Mouse (Mus musculus) kidney, postnatal 0 days (tissue): ENCODE measurements around the gene Fnbp1. TPM values are rescaled to one million over a fixed set of nuclear protein-coding genes. Genes with fewer than 3 reads are reported as not detected.
A peak's percentile ranks its signal among the peaks of the same experiment; 100 is the strongest.

Experiments
- ATAC-seq: fragments of 200-750 bp; cut with Nextera tagmentation; replicated peaks from 2 replicates; pipeline ENCODE4 v1.8.0; 2017; ENCODE audit warnings: low read depth, moderate number of reproducible peaks, moderate TSS enrichment, moderate library complexity; ENCODE audit not compliant: low FRiP score
- DNase-seq: peaks from one replicate; pipeline ENCODE4 v3.0.0-alpha.2; 2016; ENCODE audit warnings: low spot score
- H3K27ac ChIP-seq: fragments of 300-500 bp; sonication (generic); 2 replicates; pipeline ENCODE4 v1.5.1; 2014; ENCODE audit warnings: mild to moderate bottlenecking
- H3K27me3 ChIP-seq: fragments of 300-500 bp; sonication (generic); 2 replicates; pipeline ENCODE4 v1.6.1; 2014; ENCODE audit warnings: low read length, mixed read lengths; ENCODE audit not compliant: insufficient read depth
- H3K36me3 ChIP-seq: fragments of 300-500 bp; sonication (generic); 2 replicates; pipeline ENCODE4 v1.6.1; 2014; ENCODE audit warnings: low read length, mixed read lengths; ENCODE audit not compliant: insufficient read depth
- H3K4me1 ChIP-seq: fragments of 300-500 bp; sonication (generic); replicated peaks from 2 replicates; pipeline ENCODE4 v1.6.1; 2014; ENCODE audit warnings: antibody characterized with exemption, low read length, mixed read lengths; ENCODE audit not compliant: insufficient read depth
- H3K4me2 ChIP-seq: fragments of 300-500 bp; sonication (generic); 2 replicates; pipeline ENCODE4 v1.6.1; 2014; ENCODE audit warnings: mild to moderate bottlenecking, low read length, moderate library complexity, mixed read lengths
- H3K4me3 ChIP-seq: fragments of 300-500 bp; sonication (generic); replicated peaks from 2 replicates; pipeline ENCODE4 v1.5.1; 2014; ENCODE audit warnings: low read depth, low read length
- H3K9ac ChIP-seq: fragments of 300-500 bp; sonication (generic); 2 replicates; pipeline ENCODE4 v1.6.1; 2014; ENCODE audit warnings: low read depth, low read length
- H3K9me3 ChIP-seq: fragments of 300-500 bp; sonication (generic); replicated peaks from 2 replicates; pipeline ENCODE4 v1.6.1; 2016; ENCODE audit warnings: low read length, inconsistent platforms, mixed read lengths
- CTCF ChIP-seq: IDR thresholded peaks from 2 replicates; pipeline ENCODE4 v1.5.1; 2016; ENCODE audit warnings: antibody characterized with exemption, low read depth, mild to moderate bottlenecking, moderate library complexity
- WGBS: fragments of 180-500 bp; shearing (Covaris S2); extraction: QIAGEN DNeasy Blood & Tissue Kit; methylation state at CpG from one replicate; pipeline ENCODE4 v1.1.7; 2014; 5-methylcytosine and 5-hydroxymethylcytosine counted together
- polyA plus RNA-seq: library from polyadenylated mRNA; unstranded; fragments of >200 nt; fragmentation: Nextera tagmentation; extraction: Ambion mirVana; gene quantifications from 2 replicates; pipeline ENCODE4 v1.2.1, GENCODE M21; 2015

The Fnbp1 gene
- polyA plus RNA-seq, 1 experiment from 2014 or later = 12.3 TPM

- H3K4me1 ChIP-seq = peaks cover 24% of the 10 kb centered on the region
- TF ChIP-seq CTCF = no peak
- no peak for ATAC-seq
Observed at GRCm38 (mm10) chr2:31127899-31128298, 13.9 kb downstream of the Fnbp1 start.

GRCm38 (mm10) chr2:31127219-31127618 is 14.6 kb downstream of the Fnbp1 start:
- Histone ChIP-seq H3K4me3 (no peak overlapping the region), H3K9ac (no peak overlapping the region), H3K4me2 (no peak overlapping the region), H3K27me3 (no peaks in the 10 kb centered on the region), H3K4me1 (peaks cover 24% of the 10 kb centered on the region), H3K9me3 (no peaks in the 10 kb centered on the region), H3K27ac (no peak overlapping the region), H3K36me3 (no peaks in the 10 kb centered on the region)
- no peak for DNase-seq
- 36% methylated on average over 7 of the region's 7 CpGs for WGBS
- TF ChIP-seq CTCF = no peak
- no peak for ATAC-seq

More at GRCm38 (mm10) chr2:31127899-31128298, 13.9 kb downstream of the Fnbp1 start:
- Histone ChIP-seq H3K9me3 (no peaks in the 10 kb centered on the region), H3K9ac (no peak overlapping the region), H3K27ac (no peak overlapping the region), H3K4me3 (no peak overlapping the region), H3K27me3 (no peaks in the 10 kb centered on the region), H3K4me2 (no peak overlapping the region), H3K36me3 (no peaks in the 10 kb centered on the region)
- WGBS = 76% methylated on average over 4 of the region's 4 CpGs
- DNase-seq = no peak

- Histone ChIP-seq H3K27me3 (no peaks in the 10 kb centered on the region), H3K4me1 (peaks cover 17% of the 10 kb centered on the region), H3K9me3 (no peaks in the 10 kb centered on the region), H3K4me2 (no peak overlapping the region), H3K9ac (no peak overlapping the region), H3K36me3 (no peaks in the 10 kb centered on the region), H3K27ac (no peak overlapping the region), H3K4me3 (no peak overlapping the region)
- ATAC-seq (no peak), DNase-seq (no peak)
- 79% methylated on average over 9 of the region's 9 CpGs for WGBS
- TF ChIP-seq CTCF = no peak
Observed at GRCm38 (mm10) chr2:31126048-31126447, 15.8 kb downstream of the Fnbp1 start.

- Histone ChIP-seq H3K9ac (no peak overlapping the region), H3K36me3 (no peaks in the 10 kb centered on the region), H3K4me2 (no peak overlapping the region), H3K9me3 (no peaks in the 10 kb centered on the region), H3K27me3 (no peaks in the 10 kb centered on the region), H3K27ac (no peak overlapping the region), H3K4me3 (no peak overlapping the region), H3K4me1 (peaks cover 15% of the 10 kb centered on the region; the same call in 1 of the 2 replicates)
- 64% methylated on average over 7 of the region's 7 CpGs for WGBS
- ATAC-seq = no peak
- no peak for DNase-seq
- TF ChIP-seq CTCF = no peak
Observed at GRCm38 (mm10) chr2:31125156-31125555, 16.7 kb downstream of the Fnbp1 start.

- no peaks in the 10 kb centered on the region for H3K27me3 ChIP-seq
- H3K4me2 ChIP-seq = no peak overlapping the region
- H3K27ac ChIP-seq = 0 out of 2 replicates have a peak overlapping the region, but pooled peaks have one; percentile 13
- DNase-seq (no peak), ATAC-seq (no peak)
- no peak overlapping the region for H3K9ac ChIP-seq
- H3K4me3 ChIP-seq = no peak overlapping the region
- H3K4me1 ChIP-seq = peaks cover 15% of the 10 kb centered on the region; the same call in 1 of the 2 replicates
- H3K36me3 ChIP-seq = no peaks in the 10 kb centered on the region
- WGBS = 39% methylated on average over 2 of the region's 2 CpGs
- H3K9me3 ChIP-seq = no peaks in the 10 kb centered on the region
- TF ChIP-seq CTCF = no peak
Observed at GRCm38 (mm10) chr2:31124694-31125093, 17.1 kb downstream of the Fnbp1 start.

GRCm38 (mm10) chr2:31123493-31123892 is 18.3 kb downstream of the Fnbp1 start:
- no peaks in the 10 kb centered on the region for H3K36me3 ChIP-seq
- no peak overlapping the region for H3K27ac ChIP-seq
- no peak for TF ChIP-seq CTCF
- H3K4me3 ChIP-seq = no peak overlapping the region
- no peak for DNase-seq
- H3K27me3 ChIP-seq = no peaks in the 10 kb centered on the region
- ATAC-seq = no peak
- H3K9ac ChIP-seq = no peak overlapping the region
- H3K4me1 ChIP-seq = peaks cover 15% of the 10 kb centered on the region; the same call in 1 of the 2 replicates
- H3K9me3 ChIP-seq = no peaks in the 10 kb centered on the region
- H3K4me2 ChIP-seq = no peak overlapping the region
- WGBS = 90% methylated on average over 5 of the region's 5 CpGs

- no peak overlapping the region for H3K4me3 ChIP-seq
- no peaks in the 10 kb centered on the region for H3K36me3 ChIP-seq
- TF ChIP-seq CTCF = no peak
- no peak overlapping the region for H3K4me2 ChIP-seq
- no peak for DNase-seq
- no peak overlapping the region for H3K27ac ChIP-seq
- peaks cover 13% of the 10 kb centered on the region; the same call in 1 of the 2 replicates for H3K4me1 ChIP-seq
- 86% methylated on average over 5 of the region's 5 CpGs for WGBS
- no peaks in the 10 kb centered on the region for H3K9me3 ChIP-seq
- no peak overlapping the region for H3K9ac ChIP-seq
- no peak for ATAC-seq
- no peaks in the 10 kb centered on the region for H3K27me3 ChIP-seq
Observed at GRCm38 (mm10) chr2:31122806-31123205, 19.0 kb downstream of the Fnbp1 start.
